Mouse (Mus musculus): ENCODE results near the gene Gm1043. TPM values are rescaled to one million over a fixed set of nuclear protein-coding genes. Genes with fewer than 3 reads are reported as not detected.
A peak's percentile ranks its signal among the peaks of the same experiment; 100 is the strongest.

Gene Gm1043
- polyA plus RNA-seq, 1 experiment, result 15.6 TPM

DNA sequence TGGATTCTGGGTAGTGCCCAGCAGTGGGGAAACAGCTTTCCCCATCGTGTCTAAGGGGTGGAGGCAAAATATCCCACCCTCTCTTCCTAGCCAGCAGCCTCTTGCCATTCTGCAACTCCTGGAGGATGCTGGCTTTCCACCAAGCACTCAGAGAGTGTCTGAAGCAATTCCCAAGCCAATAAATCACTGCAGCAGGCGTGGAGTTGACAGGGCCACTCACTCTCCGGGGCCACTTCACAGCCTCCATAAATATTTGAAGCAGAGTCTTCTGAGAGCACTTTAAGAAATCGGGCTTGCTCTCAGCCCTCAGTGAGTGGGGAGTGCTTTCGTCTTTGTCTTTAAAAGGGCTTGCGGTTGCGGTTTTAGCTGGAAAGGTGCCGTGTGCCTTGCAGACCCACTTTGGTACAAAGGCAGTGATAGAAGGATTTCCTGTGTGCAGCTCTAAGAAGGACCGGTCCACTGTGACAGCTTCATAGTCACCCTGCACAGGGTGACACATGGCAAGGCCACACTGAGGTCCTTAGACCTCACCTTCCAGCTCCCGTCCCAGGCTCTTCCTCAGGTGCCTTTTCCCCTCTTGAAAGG is 111.6 kb downstream of the Gm1043 start:
- DNase-seq (ENCODE audit: extremely low spot score in 1 of 2, low spot score in 1 of 2), result no peak

DNA sequence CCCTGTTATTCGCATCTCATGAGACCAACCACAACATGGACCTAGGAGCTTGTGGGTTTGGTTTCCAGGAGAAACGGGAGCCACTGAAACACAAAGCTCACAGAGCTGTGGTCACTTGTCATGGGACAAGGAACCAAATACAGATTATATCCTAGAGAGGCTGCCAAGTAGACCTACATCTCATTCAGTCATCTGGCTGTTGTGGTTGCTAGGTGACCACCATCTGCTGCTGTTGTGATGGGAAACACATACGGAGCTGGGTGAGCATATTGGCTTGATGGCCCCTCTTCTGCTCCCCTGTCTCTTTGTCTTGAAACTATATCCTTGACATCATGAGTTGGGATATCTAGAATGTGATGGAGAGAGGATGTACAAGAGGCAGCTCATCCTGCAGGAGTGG is 112.3 kb downstream of the Gm1043 start:
- no peak for DNase-seq (ENCODE audit: extremely low spot score in 1 of 2, low spot score in 1 of 2)

DNA sequence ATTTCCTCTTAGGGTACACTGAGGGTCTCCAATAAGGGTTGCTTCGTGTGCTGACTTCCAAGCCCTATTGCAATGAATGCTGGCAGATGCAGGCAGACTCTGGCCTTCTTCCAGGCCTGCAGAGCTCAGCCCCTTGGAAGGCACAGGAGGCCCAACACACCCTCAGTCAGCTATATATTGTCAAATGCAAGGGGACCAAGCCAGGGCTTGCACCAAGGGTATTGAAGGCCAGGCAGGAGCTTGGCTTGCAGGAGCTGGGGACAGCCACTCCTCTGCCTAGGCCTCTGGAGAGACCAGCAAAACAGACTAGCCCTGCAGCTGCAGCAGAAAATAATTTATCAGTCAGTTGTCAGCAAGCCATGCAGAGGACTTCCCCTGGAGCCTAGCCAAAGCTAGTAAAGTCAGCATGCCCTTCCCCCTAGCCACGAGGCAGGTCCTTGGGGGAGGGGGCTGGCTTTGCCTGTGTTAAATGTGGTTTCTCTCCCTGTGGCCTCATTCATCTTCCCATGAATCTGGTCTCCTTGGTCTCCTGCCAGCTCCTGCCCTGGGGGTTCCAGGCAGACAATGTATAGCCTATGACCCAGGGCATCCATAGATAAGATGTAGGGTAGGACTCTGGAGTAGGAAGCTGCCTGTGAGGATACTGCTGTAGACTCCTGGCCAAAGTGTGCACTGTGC is 113.0 kb downstream of the Gm1043 start:
- no peak for DNase-seq (ENCODE audit: extremely low spot score in 1 of 2, low spot score in 1 of 2)

DNA sequence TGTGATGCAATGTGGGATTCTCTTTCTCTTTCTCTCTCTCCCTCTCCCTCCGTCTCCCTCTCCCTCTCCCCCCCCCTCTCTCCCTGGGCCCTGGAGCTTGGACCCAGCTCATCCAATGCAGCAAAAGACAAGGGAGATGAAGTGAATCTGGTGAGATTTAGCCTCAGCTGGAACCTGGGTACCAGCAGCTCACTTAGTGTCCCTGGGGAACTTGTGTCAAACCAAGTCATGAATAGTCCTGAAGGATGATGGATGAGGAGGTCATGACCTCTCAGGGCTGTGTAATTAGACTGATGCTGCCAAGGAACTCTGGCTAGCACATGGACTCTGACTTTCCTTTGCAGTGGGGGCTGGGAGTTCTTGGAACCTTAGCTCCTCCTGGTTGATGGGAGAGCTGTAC is 117.1 kb downstream of the Gm1043 start:
- DNase-seq (ENCODE audit: extremely low spot score in 1 of 2, low spot score in 1 of 2), result no peak

DNA sequence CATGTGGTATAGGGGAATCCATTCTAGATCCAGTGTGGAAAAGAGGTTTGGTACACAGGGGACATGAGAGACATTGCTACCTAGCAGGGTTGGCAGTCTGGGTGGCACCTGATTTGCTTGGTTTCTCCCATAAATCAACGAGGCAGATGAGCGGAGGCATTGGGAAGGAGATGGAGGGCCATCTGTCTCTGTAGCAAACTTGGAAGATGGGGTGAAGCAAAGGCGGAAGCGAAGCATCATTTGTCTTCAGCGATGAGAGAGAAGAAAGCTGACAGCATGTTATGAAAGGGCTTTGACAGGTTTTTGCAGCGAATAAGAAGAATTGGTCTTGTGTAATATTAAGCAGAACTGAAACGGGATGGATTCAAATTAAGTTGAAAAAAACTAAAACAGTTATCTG is 119.7 kb downstream of the Gm1043 start:
- DNase-seq (ENCODE audit: extremely low spot score in 1 of 2, low spot score in 1 of 2), result no peak

DNA sequence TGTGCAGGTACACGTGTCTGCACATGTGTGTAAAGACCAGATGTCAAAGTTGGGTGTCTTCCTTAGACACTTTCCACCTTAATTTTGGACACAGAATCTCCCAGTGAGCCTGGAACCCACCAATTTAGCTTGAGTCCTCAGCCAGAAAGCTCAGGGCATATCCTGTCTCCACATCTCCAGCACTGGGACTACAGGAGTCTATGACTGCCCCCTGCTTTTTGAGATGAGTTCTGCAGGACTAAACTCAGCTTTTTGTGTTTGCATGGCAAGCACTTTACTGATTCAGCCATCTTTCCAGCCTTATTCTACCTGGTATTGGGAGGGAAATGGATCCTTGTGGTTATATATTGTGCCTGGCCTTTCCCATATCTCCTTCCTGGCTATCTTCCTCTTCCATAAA is 120.2 kb downstream of the Gm1043 start:
- peak in 1 of 2 experiments; percentile 32 for DNase-seq (ENCODE audit: extremely low spot score in 1 of 2, low spot score in 1 of 2)

DNA sequence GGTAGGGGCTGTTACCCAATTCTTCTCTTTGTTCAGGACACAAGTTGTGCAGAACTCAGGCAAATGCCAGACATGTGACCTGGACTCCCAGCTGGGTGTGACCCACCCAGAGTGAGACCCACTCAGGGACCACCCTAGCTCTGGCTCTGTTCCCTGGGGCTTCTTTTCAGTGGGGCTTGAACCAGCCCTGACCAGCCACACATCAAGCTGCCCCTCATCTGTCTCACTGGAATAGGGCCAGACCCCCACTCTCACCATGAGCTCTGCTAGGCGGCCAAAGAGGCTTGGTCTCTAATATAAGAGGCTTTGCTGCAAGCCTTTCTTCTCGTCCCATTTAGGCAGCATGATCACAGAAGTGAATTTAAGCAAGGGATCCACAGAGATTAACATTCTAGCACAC is 121.2 kb downstream of the Gm1043 start:
- no peak for DNase-seq (ENCODE audit: extremely low spot score in 1 of 2, low spot score in 1 of 2)

DNA sequence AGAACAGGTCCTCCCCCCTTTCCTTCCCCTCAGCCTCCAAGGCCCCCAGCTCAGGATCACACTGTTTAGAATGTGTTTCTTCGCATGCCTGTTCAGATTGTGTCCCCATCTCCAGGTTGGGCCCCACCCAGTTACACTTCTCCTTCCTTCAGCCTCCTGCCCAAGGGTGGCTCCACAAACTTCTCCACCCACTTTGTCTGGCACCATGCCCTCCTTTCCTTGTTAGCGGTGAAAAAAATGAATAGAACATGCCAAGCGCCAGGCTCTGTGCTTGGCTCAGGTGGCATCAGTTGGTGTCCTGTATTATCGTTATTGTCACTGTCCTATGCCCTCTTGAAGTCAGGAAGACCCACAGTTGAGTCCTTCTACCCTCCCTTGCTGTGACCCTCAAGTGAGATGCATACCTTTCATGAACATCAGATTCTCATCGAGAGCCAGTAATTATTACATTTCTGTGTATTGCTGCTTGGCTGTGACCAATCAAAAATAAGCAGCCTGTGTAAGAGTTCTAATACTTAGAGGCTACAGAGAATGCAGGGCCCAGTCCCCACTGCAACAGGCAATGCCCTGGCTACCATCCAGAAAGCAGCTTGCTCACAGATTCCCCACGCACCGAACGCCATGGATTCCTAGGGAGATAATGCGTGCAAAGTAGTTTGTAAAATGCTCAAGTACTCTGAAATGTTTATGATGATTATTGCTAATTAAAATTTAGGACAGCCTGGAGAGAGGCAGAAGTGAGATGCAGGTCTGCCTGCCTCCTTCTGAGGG is 128.0 kb downstream of the Gm1043 start:
- DNase-seq (ENCODE audit: extremely low spot score in 1 of 2, low spot score in 1 of 2), result no peak

DNA sequence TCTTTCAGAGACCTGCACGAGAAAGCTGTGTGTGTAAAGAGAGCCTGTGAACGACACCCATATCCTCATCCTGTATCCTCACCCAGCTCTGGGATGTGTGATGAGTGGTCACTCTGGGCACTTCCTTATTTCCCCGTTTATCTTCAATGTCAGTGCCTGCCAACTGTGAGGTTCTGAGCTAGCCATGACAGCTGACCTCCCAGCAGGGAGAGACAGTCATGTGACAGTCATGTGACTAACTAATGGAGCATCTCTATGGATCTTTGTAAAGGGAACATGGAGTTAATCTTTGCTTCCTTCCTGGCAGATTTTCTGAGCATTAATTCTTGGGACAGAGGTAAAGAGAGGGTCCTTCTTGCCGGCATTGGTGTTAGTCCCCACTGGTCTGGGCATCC is 128.5 kb downstream of the Gm1043 start:
- no peak for DNase-seq (ENCODE audit: extremely low spot score in 1 of 2, low spot score in 1 of 2)

DNA sequence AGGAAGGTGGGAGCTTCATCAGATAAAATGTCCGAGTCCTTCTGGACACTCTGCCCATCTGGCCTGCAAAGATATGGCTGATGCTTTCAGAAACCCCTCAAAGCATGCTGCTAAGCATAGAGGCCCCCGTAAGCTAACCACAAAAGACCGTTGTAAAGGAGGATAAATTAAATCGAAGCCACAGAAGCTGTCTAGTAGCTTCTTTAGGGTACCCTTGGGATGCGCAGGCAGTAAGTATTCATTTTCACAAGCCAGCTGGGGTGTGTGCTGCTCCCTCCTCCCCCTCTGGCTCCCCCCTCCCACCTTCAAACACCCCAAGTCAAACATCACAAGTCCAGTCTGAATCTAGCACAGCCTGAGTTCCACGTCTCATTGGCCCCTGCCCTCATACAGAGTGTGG is 129.4 kb downstream of the Gm1043 start:
- DNase-seq (ENCODE audit: extremely low spot score in 1 of 2, low spot score in 1 of 2), result no peak

DNA sequence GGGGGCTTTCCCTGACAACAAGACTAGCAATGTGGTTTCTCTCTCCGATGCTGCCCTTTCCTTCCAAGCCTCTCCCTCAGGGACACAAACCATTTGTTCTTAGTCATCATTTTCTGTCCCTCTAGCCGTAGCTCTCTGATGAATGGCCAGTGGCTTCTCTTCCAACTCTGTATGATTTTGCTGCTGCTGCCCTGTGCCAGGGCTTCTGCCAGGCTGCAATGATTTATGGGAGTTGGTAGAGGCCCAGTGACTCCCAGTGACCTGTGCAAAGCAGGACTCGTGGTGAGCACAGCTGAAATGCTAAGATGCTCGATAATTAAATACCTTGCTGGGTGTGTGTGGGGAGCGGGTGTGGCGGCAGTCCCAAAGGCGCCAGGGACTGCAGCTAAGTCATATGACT is 130.1 kb downstream of the Gm1043 start:
- no peak for DNase-seq (ENCODE audit: extremely low spot score in 1 of 2, low spot score in 1 of 2)

DNA sequence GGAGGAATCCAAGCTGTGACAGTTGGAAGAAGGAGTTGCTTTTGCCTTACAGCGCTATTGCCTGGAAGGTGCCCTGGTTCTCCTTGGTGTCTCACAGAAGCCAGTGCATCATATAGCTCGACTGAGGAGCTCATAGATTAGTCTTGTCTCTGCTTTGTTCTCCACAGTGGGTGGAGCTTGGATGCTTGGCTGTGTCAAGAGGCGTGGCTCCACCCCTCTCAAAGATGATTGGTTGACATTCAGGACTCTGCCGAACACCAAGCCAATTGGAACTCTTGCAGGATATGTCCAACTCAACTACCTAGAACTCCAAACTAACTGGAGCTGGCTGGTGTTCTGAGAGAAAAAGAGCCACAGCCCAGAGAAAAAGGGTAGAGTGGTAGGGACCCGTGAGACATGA is 134.4 kb downstream of the Gm1043 start:
- DNase-seq (ENCODE audit: extremely low spot score in 1 of 2, low spot score in 1 of 2), result no peak

DNA sequence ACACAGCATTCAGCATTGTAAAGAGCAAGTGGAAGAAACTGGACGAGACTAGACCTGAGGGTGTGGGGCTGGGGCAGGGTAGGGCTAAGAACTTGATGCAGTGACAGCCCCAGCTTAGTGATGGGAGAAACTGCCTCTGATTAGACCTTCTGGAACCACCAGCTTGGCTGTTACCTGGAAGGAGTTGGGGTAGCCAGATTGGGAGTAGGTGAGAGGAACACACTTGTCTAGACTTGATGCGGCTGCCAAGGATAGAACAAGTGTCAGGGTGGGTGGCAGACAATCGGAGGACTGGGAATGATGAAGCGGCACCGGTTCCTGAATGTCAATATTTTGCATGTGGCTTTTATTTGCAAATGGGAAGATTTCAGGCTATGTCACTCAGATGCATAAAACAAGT is 135.4 kb downstream of the Gm1043 start:
- DNase-seq (ENCODE audit: extremely low spot score in 1 of 2, low spot score in 1 of 2), result no peak

DNA sequence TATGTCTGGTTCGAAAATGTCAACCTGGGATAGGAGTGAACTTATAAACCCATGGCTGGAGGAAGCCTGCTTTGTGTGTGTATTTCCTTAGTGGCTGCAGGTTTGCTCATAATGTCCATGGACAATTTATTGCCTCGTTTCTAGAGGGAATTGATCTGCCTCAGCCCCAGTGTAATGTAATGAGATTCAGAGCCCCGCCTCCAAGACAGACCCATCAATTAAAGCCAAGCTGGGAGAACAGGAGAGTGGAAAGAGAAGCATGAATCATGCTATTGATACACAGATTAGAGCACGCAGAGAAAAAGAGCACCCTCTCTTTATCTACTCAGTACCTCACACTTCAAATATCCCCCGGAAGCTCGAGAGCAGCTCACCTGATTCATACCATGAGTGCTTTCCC is 136.4 kb downstream of the Gm1043 start:
- DNase-seq (ENCODE audit: extremely low spot score in 1 of 2, low spot score in 1 of 2), result no peak

DNA sequence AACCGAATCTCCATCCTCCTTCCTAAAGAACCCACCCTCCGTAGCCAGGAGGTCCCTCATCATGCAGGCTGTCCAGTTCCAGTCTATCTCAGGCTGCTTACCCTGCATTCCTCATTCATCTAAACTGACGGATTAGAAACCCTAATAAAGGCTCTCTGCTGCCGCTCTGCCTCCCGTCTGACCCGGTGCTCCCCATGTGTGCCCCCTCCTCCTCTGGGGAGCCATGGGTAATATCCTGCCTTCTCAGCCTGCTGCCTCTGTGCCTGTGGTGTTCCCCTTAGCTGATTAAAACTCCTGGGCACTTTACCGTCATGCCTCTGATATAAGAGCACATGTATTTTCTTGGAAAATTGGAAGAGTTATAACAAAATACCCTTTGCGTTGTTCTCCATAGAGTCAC is 137.1 kb downstream of the Gm1043 start:
- DNase-seq (ENCODE audit: extremely low spot score in 1 of 2, low spot score in 1 of 2), result no peak

DNA sequence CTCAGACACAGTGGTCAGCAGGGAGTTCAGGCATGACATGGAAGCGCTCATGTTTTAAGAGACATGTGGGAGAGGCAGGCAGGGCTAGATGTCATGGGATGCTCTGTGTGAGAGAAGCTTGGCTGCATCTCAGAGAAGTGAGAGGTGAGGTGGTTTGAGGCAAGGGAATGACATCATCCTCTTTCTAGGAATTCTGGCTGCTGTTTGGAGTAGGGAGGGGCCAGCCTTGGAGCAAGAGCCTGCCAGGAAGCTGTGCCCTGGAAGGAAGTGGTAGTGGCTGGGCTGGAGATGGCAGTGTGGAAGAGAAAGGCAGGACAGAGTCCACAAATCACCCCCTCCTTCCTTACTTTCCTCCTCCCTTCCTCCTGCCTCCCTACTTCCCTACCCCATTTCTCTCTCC is 140.5 kb downstream of the Gm1043 start:
- peak in 1 of 2 experiments; percentile 48 for DNase-seq (ENCODE audit: extremely low spot score in 1 of 2, low spot score in 1 of 2)

DNA sequence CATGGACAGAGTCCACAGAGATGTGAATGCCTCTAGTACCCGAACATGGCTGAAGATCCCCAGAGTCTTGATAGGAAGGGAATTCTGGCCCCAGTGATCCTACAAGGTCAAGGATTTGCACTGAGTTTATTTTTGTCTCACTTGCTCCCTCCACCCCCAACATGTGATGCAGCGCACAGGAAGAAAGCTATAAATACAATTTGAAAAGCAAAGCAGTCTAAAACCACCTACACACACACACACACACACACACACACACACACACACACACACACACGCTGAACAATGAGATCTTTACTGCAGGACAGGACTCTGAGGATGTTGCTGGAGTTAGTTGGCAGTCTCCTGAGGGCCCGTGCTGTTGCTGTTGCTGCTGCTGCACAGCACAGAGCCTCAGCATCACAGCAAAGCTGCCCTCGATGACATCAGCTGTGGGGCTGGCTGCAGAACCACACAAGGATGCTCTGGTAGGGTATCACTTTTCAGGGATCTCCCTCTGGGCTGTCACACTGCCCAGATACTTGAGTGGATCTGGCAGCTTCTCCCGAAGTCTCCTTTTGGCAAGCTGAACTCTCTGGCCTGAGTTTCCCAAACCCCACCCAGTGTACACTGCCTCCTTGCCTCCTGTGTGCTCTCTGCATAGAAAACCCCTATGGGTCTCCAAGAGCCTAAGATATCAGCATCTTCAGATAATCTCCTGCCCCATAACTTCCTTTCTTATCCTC is 142.9 kb downstream of the Gm1043 start:
- peak in 1 of 2 experiments; percentile 44 for DNase-seq (ENCODE audit: extremely low spot score in 1 of 2, low spot score in 1 of 2)

DNA sequence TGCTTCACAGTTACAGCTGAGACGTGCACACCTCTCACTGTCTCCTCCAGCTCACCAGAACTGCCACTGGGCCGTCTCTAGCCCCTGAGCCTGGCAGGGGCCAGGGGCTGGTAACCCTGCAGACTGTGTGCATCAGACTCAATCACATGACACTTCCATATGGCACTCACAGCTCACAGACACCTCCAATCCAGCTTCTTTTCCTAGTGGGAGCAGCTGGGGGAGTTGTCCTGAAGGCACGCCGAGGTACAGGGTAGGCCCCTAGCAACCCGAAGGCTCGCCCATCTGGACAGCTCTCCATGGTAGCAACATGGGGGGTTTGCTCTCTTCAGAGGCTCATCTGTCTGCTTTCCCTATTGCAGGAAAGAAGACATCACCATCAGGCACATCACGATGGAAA is 143.7 kb downstream of the Gm1043 start:
- DNase-seq (ENCODE audit: extremely low spot score in 1 of 2, low spot score in 1 of 2), result no peak

DNA sequence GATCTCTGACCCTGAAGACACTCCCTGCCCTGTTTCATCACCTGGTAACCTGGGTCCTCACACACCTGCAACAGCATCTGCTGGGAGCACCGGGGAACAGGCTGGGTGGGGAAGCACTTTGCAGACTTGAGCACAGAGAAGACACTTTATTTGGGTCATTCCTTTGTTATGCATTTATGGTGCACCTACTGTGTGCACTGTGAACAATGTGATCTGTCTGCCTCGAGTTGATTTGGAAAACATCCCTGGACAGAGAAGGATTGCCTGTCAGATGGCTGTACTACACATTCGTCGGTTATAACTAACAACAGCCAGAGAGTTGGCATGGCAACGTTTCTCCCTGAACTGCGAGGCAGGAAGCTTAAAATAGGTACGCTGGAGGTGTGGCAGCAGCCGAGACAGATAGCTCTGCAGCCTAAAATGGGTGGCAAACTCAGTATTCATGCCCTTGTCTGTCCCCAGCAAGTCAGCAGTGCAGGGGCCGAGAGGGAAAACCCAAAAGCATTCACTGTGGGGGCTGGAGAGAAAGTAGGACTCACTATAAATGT is 147.9 kb downstream of the Gm1043 start:
- DNase-seq (ENCODE audit: extremely low spot score in 1 of 2, low spot score in 1 of 2), result peak; percentile 88

DNA sequence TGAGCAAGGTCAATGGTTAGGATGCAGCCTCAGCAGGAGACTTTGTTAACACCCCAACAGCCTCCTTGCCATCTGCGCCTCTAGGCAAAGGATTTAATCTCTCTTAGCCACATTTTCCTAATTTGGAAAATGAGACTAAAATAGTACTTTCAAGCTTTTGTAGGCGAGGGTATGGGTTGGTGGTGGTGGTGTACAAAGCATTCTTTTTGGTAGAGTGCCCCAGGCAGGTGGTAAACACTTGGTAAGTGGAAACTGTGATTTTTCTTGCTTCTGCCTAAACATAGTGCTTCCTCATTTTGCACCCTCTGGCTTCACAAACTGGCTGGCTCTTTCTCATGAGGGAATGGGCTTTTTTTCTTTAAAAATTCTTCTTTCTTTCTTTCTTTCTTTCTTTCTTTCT is 153.5 kb downstream of the Gm1043 start:
- peak in 1 of 2 experiments; percentile 43 for DNase-seq (ENCODE audit: extremely low spot score in 1 of 2, low spot score in 1 of 2)

DNA sequence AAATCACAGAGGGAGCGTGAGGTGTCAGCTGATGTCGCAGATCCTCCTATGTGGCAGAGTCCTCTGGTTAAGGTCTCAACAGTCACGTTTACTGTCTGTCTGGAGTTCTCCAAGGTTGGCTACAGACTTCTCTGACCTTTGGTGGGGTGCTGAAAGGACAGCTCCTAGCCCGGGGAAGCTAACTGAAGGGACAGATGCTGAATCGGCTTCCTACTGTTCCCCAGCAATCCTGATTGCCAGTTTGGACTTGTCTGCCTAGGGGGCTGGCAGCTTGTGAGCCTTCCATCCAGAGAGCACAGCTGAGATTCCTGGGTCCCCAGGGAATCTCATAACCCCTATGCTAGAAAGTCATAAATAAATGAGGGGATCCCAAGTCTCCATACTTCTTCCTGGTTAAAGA is 155.4 kb downstream of the Gm1043 start:
- DNase-seq (ENCODE audit: extremely low spot score in 1 of 2, low spot score in 1 of 2), result no peak

All from frontal cortex, adult 2 months (tissue).